Mouse (Mus musculus): ENCODE results near the gene Gli1.
A peak's percentile ranks its signal among the peaks of the same experiment; 100 is the strongest.
"Not testable (repeated sequence)": the region's sequence is repeated elsewhere in the genome, so short reads cannot be mapped to it uniquely, and the experiment has no call there.

Gli1 gene

GRCm38 (mm10) chr10:127322178-127322577, 19.6 kb downstream of the Gli1 start:
- DNase-seq (ENCODE audit: extremely low spot score): no peak

GRCm38 (mm10) chr10:127321621-127322020, 20.2 kb downstream of the Gli1 start, which contains the start of gene Arhgap9:
Gene Arhgap9, plus strand, starts transcription at chr10:127321964.
- DNase-seq (ENCODE audit: extremely low spot score): no peak

DNA sequence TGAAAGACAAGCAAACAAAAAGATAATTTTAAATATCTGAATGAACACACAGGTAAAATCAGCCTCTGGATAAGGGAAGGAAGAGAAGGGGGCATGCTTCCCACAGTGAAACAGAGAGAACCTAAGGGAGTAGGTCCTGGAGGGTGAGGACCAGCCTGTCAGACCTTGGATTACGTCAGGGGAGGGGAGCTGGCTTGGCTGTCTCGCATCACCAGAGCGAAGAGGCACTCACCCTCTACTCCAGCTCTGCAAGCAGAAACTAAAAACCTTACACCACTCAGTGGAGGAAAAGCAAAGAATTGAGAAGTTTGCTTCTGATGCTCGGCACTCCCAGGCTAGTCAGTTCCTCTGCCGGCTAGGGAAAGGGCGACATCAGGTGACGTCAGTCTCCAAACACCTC, 21.8 kb downstream of the Gli1 start:
- no peak for DNase-seq (ENCODE audit: extremely low spot score)

- no peak for DNase-seq (ENCODE audit: extremely low spot score)
These were observed 23.8 kb downstream of the Gli1 start for GRCm38 (mm10) chr10:127318009-127318408.

GRCm38 (mm10) chr10:127317277-127317676, 24.5 kb downstream of the Gli1 start:
- DNase-seq (ENCODE audit: extremely low spot score): no peak

GRCm38 (mm10) chr10:127314950-127315349, 26.8 kb downstream of the Gli1 start:
- not testable (repeated sequence) for DNase-seq (ENCODE audit: extremely low spot score)

DNA sequence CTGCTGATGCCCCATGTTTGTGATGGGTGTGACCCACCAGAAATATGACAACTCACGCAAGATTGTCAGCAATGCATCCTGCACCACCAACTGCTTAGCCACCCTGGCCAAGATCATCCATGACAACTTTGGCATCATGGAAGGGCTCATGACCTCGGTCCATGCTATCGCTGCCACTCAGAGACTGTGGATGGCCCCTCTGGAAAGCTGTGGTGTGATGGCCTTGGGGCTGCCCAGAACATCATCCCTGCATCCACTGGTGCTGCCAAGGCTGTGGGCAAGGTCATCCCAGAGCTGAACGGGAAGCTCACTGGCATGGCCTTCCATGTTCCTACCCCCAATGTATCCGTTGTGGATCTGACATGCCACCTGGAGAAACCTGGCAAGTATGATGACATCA, 28.3 kb downstream of the Gli1 start:
- DNase-seq (ENCODE audit: extremely low spot score): not testable (repeated sequence)

DNA sequence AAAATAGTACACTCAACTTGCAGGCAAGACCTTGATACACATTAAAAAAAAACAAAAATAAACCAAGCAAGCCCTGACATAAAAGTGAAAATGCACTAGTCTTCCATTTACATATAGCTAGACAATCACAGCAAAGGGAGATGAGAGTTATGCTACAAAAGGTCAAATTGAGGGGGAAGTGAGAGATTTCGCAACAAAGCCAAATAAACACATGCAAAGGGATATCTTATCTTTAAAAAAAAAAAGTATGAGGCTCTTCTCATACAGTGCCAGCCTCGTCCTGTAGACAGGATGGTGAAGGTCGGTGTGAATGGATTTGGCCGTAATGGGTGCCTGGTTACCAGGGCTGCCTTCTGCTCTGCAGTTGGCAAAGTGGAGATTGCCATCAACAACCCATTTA, 28.9 kb downstream of the Gli1 start:
- no peak for DNase-seq (ENCODE audit: extremely low spot score)

GRCm38 (mm10) chr10:127312356-127312676, 29.5 kb downstream of the Gli1 start:
- DNase-seq (ENCODE audit: extremely low spot score): peak; percentile 89

- peak; percentile 94 for DNase-seq (ENCODE audit: extremely low spot score)
These were observed 30.1 kb downstream of the Gli1 start, which contains the start of gene Mars for GRCm38 (mm10) chr10:127311476-127312355. Gene Mars, minus strand, starts transcription at chr10:127311786.

DNA sequence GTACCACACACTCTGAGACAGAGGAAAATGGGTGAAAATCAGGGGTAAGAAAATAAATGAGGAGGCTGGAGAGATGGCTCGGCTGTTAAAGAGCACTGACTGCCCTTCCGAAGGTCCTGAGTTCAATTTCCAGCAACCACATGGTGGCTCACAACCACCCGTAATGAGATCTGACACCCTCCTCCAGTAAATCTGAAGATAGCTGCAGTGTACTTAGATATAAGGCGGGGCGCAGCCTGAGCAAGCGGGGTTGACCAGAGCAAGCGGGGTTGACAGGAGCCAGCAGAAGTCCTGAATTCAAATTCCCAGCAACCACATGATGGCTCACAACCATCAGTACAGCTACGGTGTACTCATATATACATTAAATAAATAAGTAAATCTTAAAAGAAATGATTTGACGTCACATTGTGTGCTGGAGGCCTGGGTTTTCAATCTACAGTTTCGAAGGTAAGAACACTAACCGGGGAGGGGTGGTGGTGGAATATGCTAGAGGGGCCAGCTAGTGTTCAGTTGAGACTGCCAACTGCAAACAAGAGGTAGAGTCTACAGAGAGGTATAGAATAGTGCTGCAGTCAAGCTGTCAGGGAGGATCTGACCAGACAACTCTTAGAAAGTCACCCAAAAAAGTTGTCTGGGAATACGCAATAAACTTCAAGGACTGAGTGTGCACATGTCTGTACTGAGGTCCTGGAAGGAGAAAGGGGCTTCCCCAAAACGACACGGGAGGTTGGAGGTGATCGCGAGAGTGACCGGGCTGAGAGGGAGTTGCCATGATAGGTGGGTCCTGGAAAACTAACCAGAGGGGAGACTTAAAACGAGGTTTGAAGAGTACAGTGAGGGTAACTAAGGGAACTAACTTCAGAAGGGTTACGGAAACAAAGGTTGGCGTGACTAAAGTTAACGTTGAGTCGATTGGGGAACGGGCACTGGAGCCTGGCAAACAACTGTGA, 31.0 kb downstream of the Gli1 start:
- DNase-seq (ENCODE audit: extremely low spot score): peak; percentile 66

DNA sequence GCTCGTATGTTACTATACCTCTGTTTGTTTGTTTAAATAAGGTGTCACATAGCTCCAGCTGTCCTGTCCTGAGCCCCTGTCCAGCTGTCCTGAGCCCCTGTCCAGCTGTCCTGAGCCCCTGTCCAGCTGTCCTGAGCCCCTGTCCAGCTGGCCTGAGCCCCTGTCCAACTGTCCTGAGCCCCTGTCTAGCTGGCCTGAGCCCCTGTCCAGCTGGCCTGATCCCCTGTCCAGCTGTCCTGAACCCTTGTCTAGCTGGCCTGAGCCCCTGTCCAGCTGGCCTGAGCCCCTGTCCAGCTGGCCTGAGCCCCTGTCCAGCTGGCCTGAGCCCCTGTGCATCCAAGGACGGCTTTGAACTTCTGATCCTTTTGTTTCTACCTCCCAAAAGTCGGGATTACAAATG, 32.6 kb downstream of the Gli1 start:
- DNase-seq (ENCODE audit: extremely low spot score): not testable (repeated sequence)

GRCm38 (mm10) chr10:127303136-127303535, 38.6 kb downstream of the Gli1 start:
- no peak for DNase-seq (ENCODE audit: extremely low spot score)

DNA sequence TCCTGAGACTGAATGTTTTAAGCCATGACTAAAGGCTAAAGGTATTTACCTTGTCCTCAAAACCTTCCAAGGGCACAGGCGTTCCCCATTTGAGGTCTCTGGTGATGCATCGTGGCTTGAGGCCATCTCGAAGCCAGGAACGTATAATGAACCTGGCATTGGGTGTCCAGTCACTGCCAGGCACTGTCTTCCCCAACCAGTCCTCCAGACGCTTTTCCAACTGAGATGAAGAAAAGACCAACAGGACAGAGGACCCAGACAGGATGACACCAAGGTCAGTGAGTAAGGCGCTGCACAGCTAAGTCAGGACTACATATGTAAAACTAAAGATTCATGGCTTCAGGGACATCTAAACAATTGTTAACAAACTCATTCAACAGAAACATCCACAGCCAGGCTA, 41.4 kb downstream of the Gli1 start:
- DNase-seq (ENCODE audit: extremely low spot score): no peak

- DNase-seq (ENCODE audit: extremely low spot score): no peak
These were observed 44.5 kb downstream of the Gli1 start for GRCm38 (mm10) chr10:127297015-127297871.

- no peak for DNase-seq (ENCODE audit: extremely low spot score)
These were observed 45.6 kb downstream of the Gli1 start for GRCm38 (mm10) chr10:127295986-127296794.

DNA sequence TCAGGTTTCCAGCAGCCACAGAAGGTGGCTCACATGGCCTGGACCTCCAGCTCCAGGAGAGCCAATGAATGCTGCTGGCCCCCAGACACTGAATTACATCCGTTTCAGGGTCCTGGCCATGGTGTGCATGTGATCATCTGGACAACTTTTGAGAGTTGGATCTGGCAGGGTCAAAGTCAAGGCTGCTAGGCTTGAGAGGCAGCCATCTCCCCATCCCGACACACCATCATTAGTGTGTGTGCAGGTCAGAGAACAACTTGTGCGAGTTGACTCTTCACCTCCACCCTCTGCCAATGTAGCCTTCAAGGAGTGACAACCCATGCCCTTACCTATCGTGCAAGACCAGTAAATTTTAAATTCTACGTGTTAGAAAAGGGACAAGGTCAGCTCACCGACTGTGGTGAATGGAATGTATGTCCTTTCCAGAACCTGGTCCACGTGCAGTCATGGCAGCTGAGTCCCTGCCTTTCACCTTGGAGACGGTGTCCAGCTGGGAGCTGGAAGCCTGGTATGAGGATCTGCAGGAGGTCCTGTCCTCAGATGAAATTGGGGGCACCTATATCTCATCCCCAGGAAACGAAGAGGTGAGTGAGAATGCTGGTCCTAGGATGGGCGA, 46.8 kb downstream of the Gli1 start:
- no peak for DNase-seq (ENCODE audit: extremely low spot score)

DNA sequence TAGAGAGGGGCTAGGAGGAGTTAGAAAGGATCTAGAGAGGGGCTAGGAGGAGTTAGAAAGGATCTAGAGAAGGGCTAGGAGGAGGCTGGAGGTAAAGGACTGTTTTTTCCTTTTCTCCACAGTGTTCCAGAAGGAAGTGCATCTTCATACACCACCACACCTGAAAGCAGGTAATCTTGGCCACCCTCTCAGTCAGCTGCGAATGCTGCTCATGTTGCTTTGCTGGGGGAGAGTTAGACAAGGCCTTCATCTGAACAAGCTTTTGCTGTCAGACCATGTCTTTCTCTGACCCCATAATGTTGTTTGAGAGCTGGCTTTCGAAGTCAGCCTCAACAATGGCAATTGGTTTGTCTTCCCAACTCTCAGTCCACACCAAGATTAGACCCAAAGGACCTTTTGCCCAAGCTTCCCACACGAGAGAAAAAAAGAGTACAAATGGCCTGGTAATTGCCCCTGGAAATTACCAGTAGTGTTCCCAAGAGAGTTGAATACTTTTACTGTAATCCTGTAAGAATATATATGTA, 48.1 kb downstream of the Gli1 start:
- no peak for DNase-seq (ENCODE audit: extremely low spot score)

GRCm38 (mm10) chr10:127292987-127293538, 48.7 kb downstream of the Gli1 start:
- DNase-seq (ENCODE audit: extremely low spot score): no peak
